Mouse (Mus musculus): ENCODE results near the gene Mif. TPM values are rescaled to one million over a fixed set of nuclear protein-coding genes. Genes with fewer than 3 reads are reported as not detected.
"Not testable (repeated sequence)": the region's sequence is repeated elsewhere in the genome, so short reads cannot be mapped to it uniquely, and the experiment has no call there.

Mif gene
- polyA plus RNA-seq, 1 experiment from 2014 or later: 2,356 TPM

GRCm38 (mm10) chr10:75895730-75896129 lies 35.7 kb upstream of the Mif start:
- Histone ChIP-seq H3K36me3 (ENCODE audit: insufficient read depth) (peaks cover 58% of the 10 kb centered on the region), H3K4me3 (ENCODE audit: low read depth, low read length) (no peak overlapping the region), H3K9ac (no peak overlapping the region), H3K4me1 (ENCODE audit: insufficient read depth) (no peaks in the 10 kb centered on the region; the same call in 1 of the 2 replicates), H3K9me3 (ENCODE audit: low read depth, low read length) (no peaks in the 10 kb centered on the region), H3K27me3 (ENCODE audit: insufficient read depth, low read length) (no peaks in the 10 kb centered on the region), H3K27ac (ENCODE audit: low read depth) (no peak overlapping the region), H3K4me2 (no peak overlapping the region)
- no peak for TF ChIP-seq CTCF (IDR thresholded peaks at IDR 0.05; ENCODE audit: low read depth)
- ATAC-seq (ENCODE audit: insufficient read depth): no peak
- 90% methylated on average over 5 of the region's 5 CpGs for WGBS
- no peak for DNase-seq

GRCm38 (mm10) chr10:75894601-75895000 lies 34.6 kb upstream of the Mif start:
- no peaks in the 10 kb centered on the region; the same call in 1 of the 2 replicates for H3K4me1 ChIP-seq (ENCODE audit: insufficient read depth)
- H3K27me3 ChIP-seq (ENCODE audit: insufficient read depth, low read length): no peaks in the 10 kb centered on the region
- no peak overlapping the region for H3K27ac ChIP-seq (ENCODE audit: low read depth)
- peaks cover 47% of the 10 kb centered on the region for H3K36me3 ChIP-seq (ENCODE audit: insufficient read depth)
- no peak for TF ChIP-seq CTCF (IDR thresholded peaks at IDR 0.05; ENCODE audit: low read depth)
- no peak overlapping the region for H3K9ac ChIP-seq
- ATAC-seq (ENCODE audit: insufficient read depth) (no peak), DNase-seq (no peak)
- H3K4me2 ChIP-seq: no peak overlapping the region
- no peaks in the 10 kb centered on the region for H3K9me3 ChIP-seq (ENCODE audit: low read depth, low read length)
- WGBS: 63% methylated on average over 6 of the region's 6 CpGs
- no peak overlapping the region for H3K4me3 ChIP-seq (ENCODE audit: low read depth, low read length)

- Histone ChIP-seq H3K4me1 (ENCODE audit: insufficient read depth) (no peaks in the 10 kb centered on the region; the same call in 1 of the 2 replicates), H3K9me3 (ENCODE audit: low read depth, low read length) (no peaks in the 10 kb centered on the region), H3K27me3 (ENCODE audit: insufficient read depth, low read length) (no peaks in the 10 kb centered on the region), H3K27ac (ENCODE audit: low read depth) (peak within 1 kb of the TSS; percentile 52; the same call in 1 of the 2 replicates), H3K4me2 (peak within 1 kb of the TSS; percentile 89), H3K4me3 (ENCODE audit: low read depth, low read length) (peak within 1 kb of the TSS; percentile 41), H3K9ac (peak within 1 kb of the TSS; percentile 28), H3K36me3 (ENCODE audit: insufficient read depth) (peaks cover 37% of the 10 kb centered on the region)
- DNase-seq (peak; percentile 97), ATAC-seq (ENCODE audit: insufficient read depth) (peak; percentile 98)
- no peak for TF ChIP-seq CTCF (IDR thresholded peaks at IDR 0.05; ENCODE audit: low read depth)
- under 1% methylated on average over 51 of the region's 51 CpGs for WGBS
These were observed 33.2 kb upstream of the Mif start, which contains the start of gene Derl3 for GRCm38 (mm10) chr10:75893089-75893750. TSS of gene Derl3 (plus strand) at chr10:75893413.

GRCm38 (mm10) chr10:75889406-75890153 lies 29.5 kb upstream of the Mif start:
- H3K9me3 ChIP-seq (ENCODE audit: low read depth, low read length): no peaks in the 10 kb centered on the region
- H3K9ac ChIP-seq: no peak overlapping the region; the same call in 1 of the 2 replicates
- no peak for DNase-seq
- no peak overlapping the region for H3K4me2 ChIP-seq
- H3K27ac ChIP-seq (ENCODE audit: low read depth): no peak overlapping the region
- no peaks in the 10 kb centered on the region for H3K27me3 ChIP-seq (ENCODE audit: insufficient read depth, low read length)
- no peak for ATAC-seq (ENCODE audit: insufficient read depth)
- no peak overlapping the region for H3K4me3 ChIP-seq (ENCODE audit: low read depth, low read length)
- no peaks in the 10 kb centered on the region; the same call in 1 of the 2 replicates for H3K4me1 ChIP-seq (ENCODE audit: insufficient read depth)
- no peak for TF ChIP-seq CTCF (IDR thresholded peaks at IDR 0.05; ENCODE audit: low read depth)
- WGBS: 35% methylated on average over 8 of the region's 8 CpGs
- H3K36me3 ChIP-seq (ENCODE audit: insufficient read depth): peaks cover 7% of the 10 kb centered on the region; the same call in 1 of the 2 replicates

- H3K4me2 ChIP-seq; H3K4me3 ChIP-seq (ENCODE audit: low read depth, low read length); DNase-seq; H3K27me3 ChIP-seq (ENCODE audit: insufficient read depth, low read length); H3K4me1 ChIP-seq (ENCODE audit: insufficient read depth); H3K27ac ChIP-seq (ENCODE audit: low read depth); ATAC-seq (ENCODE audit: insufficient read depth); H3K36me3 ChIP-seq (ENCODE audit: insufficient read depth); H3K9me3 ChIP-seq (ENCODE audit: low read depth, low read length); H3K9ac ChIP-seq: not testable (repeated sequence)
- WGBS: 70% methylated on average over 5 of the region's 5 CpGs
These were observed 27.5 kb upstream of the Mif start for GRCm38 (mm10) chr10:75887504-75887903.

GRCm38 (mm10) chr10:75884742-75885141 lies 24.7 kb upstream of the Mif start:
- Histone ChIP-seq H3K36me3 (ENCODE audit: insufficient read depth) (no peaks in the 10 kb centered on the region), H3K4me3 (ENCODE audit: low read depth, low read length) (no peak overlapping the region), H3K27ac (ENCODE audit: low read depth) (no peak overlapping the region), H3K4me1 (ENCODE audit: insufficient read depth) (0 out of 2 replicates have a peak, but pooled peaks cover 3% of the 10 kb centered on the region), H3K4me2 (no peak overlapping the region), H3K9me3 (ENCODE audit: low read depth, low read length) (no peaks in the 10 kb centered on the region), H3K9ac (no peak overlapping the region), H3K27me3 (ENCODE audit: insufficient read depth, low read length) (no peaks in the 10 kb centered on the region)
- WGBS: 90% methylated on average over 8 of the region's 8 CpGs
- no peak for TF ChIP-seq CTCF (IDR thresholded peaks at IDR 0.05; ENCODE audit: low read depth)
- ATAC-seq (ENCODE audit: insufficient read depth): no peak
- DNase-seq: no peak

- DNase-seq (peak; percentile 86), ATAC-seq (ENCODE audit: insufficient read depth) (peak; percentile 72)
- TF ChIP-seq CTCF (IDR thresholded peaks at IDR 0.05; ENCODE audit: low read depth): peak; percentile 66
- 0 out of 2 replicates have a peak, but pooled peaks cover 3% of the 10 kb centered on the region for H3K4me1 ChIP-seq (ENCODE audit: insufficient read depth)
- H3K9ac ChIP-seq: no peak overlapping the region
- 2% methylated on average over 10 of the region's 10 CpGs for WGBS
- H3K36me3 ChIP-seq (ENCODE audit: insufficient read depth): no peaks in the 10 kb centered on the region
- H3K4me3 ChIP-seq (ENCODE audit: low read depth, low read length): no peak overlapping the region
- no peak overlapping the region for H3K27ac ChIP-seq (ENCODE audit: low read depth)
- peak overlapping the region; percentile 37 for H3K4me2 ChIP-seq
- H3K27me3 ChIP-seq (ENCODE audit: insufficient read depth, low read length): no peaks in the 10 kb centered on the region
- no peaks in the 10 kb centered on the region for H3K9me3 ChIP-seq (ENCODE audit: low read depth, low read length)
These were observed 23.2 kb upstream of the Mif start for GRCm38 (mm10) chr10:75883232-75883552.

Measured in lung, embryonic 14.5 days (tissue).